Mouse (Mus musculus) megakaryocyte, adult 5-6 weeks (primary cell): ENCODE measurements at regions not wholly inside any gene's neighbourhood (a gene's known extent, or its start where the extent isn't known, plus 50 kb on each side); places are given as distances from the start of the nearest gene placed in this dataset.

Experiments used
- ATAC-seq: 2 replicates; pipeline ENCODE4 v1.8.0; 2016; ENCODE audit warnings: mild to moderate bottlenecking, inconsistent platforms; ENCODE audit not compliant: poor library complexity, severe bottlenecking

- no peak for ATAC-seq
Observed at GRCm38 (mm10) chr9:52379031-52379430, 210.7 kb upstream of the Zc3h12c start.

DNA sequence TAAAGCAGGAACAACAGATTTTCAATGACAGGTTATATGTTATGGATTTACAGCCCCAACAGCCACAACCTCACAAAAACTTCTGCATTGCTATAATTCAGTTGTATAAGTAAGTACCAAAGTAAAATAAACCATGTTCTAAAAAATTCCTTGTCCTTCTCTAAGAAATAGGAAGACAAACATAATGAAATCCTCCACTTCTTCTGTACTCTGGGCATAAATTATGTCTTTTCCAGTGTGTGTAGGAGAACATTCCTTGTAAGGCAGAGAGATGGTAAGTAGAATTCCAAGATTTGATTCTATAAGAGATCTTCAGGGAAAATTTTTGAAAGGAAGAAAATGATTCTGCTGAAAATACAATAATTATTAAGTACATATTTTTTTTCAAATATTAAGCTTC lies 209.4 kb upstream of the Zc3h12c start:
- no peak for ATAC-seq

DNA sequence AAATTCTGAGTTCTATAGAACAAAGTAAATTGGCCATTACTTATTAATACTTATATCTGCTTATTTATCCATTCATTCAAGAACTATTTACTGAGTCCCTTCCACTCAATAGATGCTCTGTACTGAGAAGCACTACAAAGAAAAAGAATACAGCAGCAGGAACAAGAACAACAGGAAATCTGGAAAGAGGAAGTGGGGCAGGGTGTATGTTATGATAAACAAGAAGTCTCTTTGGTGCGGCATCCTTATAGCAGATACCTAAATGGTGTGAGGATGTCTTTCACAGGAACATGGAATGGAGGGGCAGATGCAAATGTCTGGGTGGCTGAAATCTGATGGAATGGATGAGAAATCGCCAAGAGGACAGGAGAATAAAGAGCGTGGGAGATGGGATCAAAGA lies 208.5 kb upstream of the Zc3h12c start:
- ATAC-seq, result no peak

DNA sequence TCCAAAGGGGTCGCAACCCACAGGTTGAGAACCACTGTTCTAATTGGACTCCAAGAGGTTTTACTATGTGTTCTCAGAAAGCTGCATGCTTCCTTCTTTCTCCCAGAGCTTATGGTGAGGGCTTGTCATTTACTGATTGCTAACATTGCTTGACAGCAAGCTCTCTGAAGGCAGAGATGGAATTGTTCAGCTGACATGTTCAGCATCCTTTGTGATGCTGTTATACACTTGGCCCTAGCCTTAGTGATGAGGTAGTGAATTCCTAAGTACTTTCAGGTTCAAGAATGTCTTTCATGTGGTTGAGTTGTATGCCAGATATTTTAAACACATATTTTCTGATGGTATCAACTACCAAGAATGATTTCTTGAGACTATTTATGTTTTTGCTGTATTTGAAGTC lies 202.9 kb upstream of the Zc3h12c start:
- ATAC-seq, result no peak

DNA sequence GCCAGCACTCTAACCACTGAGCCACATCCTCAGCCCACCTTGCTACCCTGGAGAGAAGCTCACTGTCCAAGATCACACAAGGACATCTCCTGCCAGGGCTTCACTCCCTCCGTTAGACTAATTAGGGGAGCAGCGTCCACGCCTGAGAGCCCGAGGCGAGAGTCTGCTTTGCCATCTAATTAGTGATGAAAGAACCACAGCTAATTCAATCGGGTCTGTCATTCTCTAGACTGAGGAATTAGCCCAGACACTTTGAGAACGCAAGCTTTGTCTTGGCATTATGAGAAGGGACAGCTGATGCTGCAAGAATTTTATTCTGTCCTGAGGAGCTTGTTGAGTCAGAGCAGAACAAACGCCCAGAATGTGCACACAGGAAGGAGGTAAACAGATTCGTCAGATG lies 200.5 kb upstream of the Zc3h12c start:
- ATAC-seq, result no peak

- ATAC-seq, result no peak
Observed at GRCm38 (mm10) chr9:52368080-52368479, 199.7 kb upstream of the Zc3h12c start.

GRCm38 (mm10) chr9:52366046-52366445 lies 197.7 kb upstream of the Zc3h12c start:
- no peak for ATAC-seq

- ATAC-seq, result no peak
Observed at GRCm38 (mm10) chr9:52361599-52361998, 193.2 kb upstream of the Zc3h12c start.

GRCm38 (mm10) chr9:52359416-52359815 lies 191.0 kb upstream of the Zc3h12c start:
- ATAC-seq, result no peak

DNA sequence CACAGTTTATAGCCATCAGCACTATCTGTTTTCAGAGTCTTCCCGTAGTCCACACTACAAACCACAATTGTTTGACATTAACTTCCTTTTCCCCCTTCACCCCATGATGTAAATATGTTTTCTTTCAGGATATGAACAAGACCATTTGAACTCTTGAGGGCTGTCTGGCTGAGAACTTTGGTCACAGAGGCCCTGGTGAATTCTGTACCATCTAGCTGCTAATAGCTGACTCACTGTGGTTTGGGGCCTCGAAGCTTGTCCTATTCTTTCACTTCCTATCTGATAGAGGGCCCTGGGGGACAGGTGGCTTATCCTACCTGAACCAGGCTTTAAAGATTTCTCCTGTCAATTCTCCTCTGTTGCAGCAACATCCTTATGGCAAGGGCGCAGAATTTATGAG lies 188.2 kb upstream of the Zc3h12c start:
- ATAC-seq, result peak; percentile 76

DNA sequence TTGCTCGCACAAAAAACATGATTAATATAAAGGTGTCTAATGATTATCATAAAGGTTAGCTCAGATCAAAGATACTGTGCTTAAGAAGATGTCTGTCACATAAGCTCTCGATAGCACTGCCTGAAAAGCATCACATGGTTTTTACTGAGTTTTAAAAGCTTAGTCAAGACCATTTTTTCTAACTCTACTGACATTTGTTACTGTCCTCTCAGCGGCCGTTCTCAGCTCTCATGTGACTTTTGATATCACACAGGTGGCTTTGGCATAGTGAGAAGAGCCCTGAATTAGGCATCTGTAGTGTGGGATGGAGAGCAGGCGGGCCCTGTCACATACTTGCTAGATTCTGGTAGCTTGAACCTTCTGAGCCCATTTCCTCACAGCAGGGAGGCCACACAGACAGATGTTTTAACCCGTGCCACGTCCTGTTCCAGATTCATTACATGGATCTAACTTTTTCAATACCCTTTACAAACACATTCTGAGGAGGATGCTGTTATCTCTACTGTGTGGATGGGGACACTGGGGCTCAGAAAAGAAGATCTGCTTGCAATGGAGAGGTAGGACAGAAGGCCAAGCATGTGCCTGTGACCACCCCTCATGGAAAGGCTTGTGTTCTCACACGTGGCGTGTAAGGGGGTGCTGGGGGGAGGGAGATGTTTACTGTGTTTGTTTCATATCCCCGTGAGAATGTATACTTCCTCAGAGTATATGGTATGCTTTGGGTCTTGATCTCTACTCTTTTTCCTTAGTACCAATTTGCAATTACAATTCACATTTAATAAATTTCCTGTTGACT lies 187.0 kb upstream of the Zc3h12c start:
- ATAC-seq, result no peak

GRCm38 (mm10) chr9:52348536-52349527 lies 180.5 kb upstream of the Zc3h12c start:
- no peak for ATAC-seq

GRCm38 (mm10) chr9:52344177-52344877 lies 176.0 kb upstream of the Zc3h12c start:
- ATAC-seq, result no peak

DNA sequence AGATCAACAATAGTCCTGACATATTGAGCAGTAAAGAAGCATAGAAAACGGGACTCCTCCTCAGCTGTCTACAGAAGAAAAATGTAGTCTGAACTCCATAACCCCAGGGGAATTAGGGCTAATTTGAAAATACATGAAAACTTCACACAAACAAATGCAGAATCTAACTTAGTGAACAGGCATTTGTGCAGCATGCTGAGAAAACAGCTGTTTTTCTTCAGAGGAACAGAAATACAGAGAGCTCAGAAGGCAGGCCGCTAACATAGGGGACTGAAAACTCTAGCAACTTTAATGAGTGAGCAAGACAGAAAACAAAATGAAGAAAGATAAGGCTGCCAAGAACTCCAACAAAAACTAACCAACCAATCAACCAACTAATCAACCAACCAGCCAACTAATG lies 172.7 kb upstream of the Zc3h12c start:
- no peak for ATAC-seq

DNA sequence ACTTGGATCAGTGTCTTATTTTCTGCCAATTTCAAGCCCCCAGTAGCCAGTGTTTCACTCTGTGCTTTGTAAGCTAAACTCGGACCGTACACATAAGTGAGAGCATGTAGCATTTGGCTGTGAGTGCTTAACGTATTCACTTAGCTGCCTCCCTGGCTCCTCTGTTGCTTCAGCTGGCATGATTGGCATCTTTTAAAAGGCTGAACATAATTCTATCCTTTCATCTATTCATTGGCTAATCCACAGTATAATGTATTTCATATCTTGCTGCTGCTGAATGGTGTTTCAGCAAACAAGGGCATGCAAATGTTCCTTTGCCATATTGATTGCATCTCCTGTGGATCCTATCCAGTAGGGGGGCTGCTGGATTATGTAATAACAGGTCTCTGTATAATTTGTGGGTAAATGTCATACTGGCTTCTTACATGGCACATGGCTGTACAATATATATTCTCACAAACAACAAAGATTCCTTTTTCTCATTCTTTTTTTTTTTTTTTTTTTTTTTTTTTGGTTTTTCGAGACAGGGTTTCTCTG lies 169.5 kb upstream of the Zc3h12c start:
- ATAC-seq, result no peak

- ATAC-seq, result no peak
Observed at GRCm38 (mm10) chr9:52334767-52335166, 166.4 kb upstream of the Zc3h12c start.

DNA sequence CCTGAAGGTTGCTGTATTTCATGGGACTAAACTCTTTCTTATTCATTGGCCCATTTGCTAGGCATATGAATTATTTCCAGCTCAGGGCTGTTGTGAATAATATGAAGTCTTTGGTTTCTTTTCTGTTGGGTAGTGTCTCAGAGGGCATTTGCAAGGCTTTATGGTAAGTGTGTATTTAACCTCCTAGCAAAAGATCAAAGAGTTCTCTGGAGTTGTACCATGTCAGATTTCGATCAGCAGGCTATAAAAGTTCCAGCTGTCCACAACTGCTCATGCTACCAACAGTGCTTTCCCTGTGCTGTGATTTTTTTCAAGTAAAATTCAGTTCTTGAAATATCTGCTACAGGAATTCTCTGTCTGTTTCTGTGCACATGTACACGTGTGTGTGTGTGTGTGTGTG lies 165.5 kb upstream of the Zc3h12c start:
- ATAC-seq, result no peak

GRCm38 (mm10) chr9:52331748-52332147 lies 163.4 kb upstream of the Zc3h12c start:
- no peak for ATAC-seq

GRCm38 (mm10) chr9:52330652-52331051 lies 162.3 kb upstream of the Zc3h12c start:
- no peak for ATAC-seq

DNA sequence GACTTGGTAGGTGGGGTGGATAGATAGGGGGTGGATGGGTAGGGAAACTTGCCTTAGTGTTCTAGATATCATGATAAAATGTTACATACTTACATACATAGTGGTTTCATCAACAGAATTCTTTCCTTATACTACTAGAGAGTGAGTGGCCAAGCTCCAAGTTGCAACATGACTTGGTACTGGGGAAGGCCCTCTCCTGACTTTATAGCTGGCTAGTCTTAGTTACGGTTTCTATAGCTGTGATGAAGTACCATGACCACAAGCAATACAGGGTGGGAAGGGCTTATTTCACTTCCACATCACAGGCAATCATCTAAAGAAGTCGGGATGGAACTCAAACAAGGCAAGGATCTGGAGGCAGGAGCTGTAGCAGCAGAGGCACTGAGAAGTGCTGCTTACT lies 156.0 kb upstream of the Zc3h12c start:
- ATAC-seq, result peak; percentile 80

DNA sequence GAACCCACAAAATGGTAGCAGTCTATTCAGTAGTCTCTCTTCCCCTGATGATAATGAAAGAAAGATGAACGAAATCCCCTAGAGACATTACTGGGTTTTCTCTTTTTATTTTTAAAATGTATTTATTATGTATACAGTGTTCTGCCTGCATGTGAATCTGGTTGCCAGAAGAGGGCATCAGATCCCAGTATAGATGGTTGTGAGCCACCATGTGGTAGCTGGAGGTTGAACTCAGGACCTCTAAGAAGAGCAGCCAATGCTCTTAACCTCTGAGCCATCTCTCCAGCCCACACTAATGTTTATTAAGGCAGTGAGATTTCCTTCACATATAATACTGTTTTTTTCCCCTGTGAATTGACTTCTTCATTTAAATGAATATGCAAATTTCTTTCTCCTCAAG lies 155.4 kb upstream of the Zc3h12c start:
- no peak for ATAC-seq
